In genomic region chr3:98025921-98026880, GRCm38 (mm10) we compare ENCODE assay signal across 9 mouse cellular contexts. TPM values are rescaled to one million over a fixed set of nuclear protein-coding genes. Genes with fewer than 3 reads are reported as not detected.
DNase-seq lines count a peak whose midpoint lies in the region; ATAC-seq and TF ChIP-seq lines count a peak whose summit lies in the region.
"Had no signal": no experiment of that assay in that cellular context is flagged by ENCODE, and none has a peak within 500 bp of the region (broad histone marks: within the 10 kb centered on the region; RNA-seq: fewer than 3 reads in every experiment).

No protein-coding gene starts in this region.

- H3K79me3 ChIP-seq in C2C12 (ENCODE audit: low read depth) = peaks cover 90% of the 10 kb centered on the region

- peaks cover 96% of the 10 kb centered on the region for H3K79me2 ChIP-seq in C2C12 (ENCODE audit: control insufficient read depth, insufficient read depth)

- H3K9me3 ChIP-seq in embryonic facial prominence, embryonic 15.5 days (replicated peaks) = no peaks in the 10 kb centered on the region
- no peaks in the 10 kb centered on the region for H3K9me3 ChIP-seq in liver, embryonic 13.5 days (replicated peaks)

- H3ac ChIP-seq in C2C12 (ENCODE audit: control insufficient read depth, insufficient read length, low read depth) = no peak overlapping the region

- no peak overlapping the region for H3K4me2 ChIP-seq in embryonic facial prominence, embryonic 15.5 days (replicated peaks)
- no peak overlapping the region for H3K4me2 ChIP-seq in liver, embryonic 13.5 days

- peak overlapping the region; percentile 82 for H3K27ac ChIP-seq in embryonic facial prominence, embryonic 15.5 days (replicated peaks)
- H3K27ac ChIP-seq in liver, embryonic 13.5 days = peak overlapping the region; percentile 19; the same call in 1 of the 2 replicates

- no peak overlapping the region for H3K9ac ChIP-seq in embryonic facial prominence, embryonic 15.5 days
- no peak overlapping the region for H3K9ac ChIP-seq in liver, embryonic 13.5 days

- no peaks in the 10 kb centered on the region for H3K27me3 ChIP-seq in C2C12 (ENCODE audit: control insufficient read depth, insufficient read depth, insufficient read length)
- H3K27me3 ChIP-seq in embryonic facial prominence, embryonic 15.5 days = no peaks in the 10 kb centered on the region
- H3K27me3 ChIP-seq in liver, embryonic 13.5 days = no peaks in the 10 kb centered on the region
- H3K27me3 ChIP-seq: Patski had no signal

- 50% methylated on average over 10 of the region's 10 CpGs for WGBS in embryonic facial prominence, embryonic 15.5 days
- WGBS in liver, embryonic 13.5 days (ENCODE audit: insufficient replicate concordance) = 56% methylated on average over 10 of the region's 10 CpGs

- peaks cover 4% of the 10 kb centered on the region for H3K36me3 ChIP-seq in C2C12 (ENCODE audit: control insufficient read depth, insufficient read depth)
- H3K36me3 ChIP-seq in embryonic facial prominence, embryonic 15.5 days = no peaks in the 10 kb centered on the region
- no peaks in the 10 kb centered on the region for H3K36me3 ChIP-seq in liver, embryonic 13.5 days

- 0 out of 2 replicates have a peak, but pooled peaks have one; percentile 65 for ATAC-seq in embryonic facial prominence, embryonic 15.5 days (ENCODE audit: insufficient number of reproducible peaks, low FRiP score, low TSS enrichment, low read depth)
- ATAC-seq in liver, embryonic 13.5 days (ENCODE audit: low read depth) = peak; percentile 41
- ATAC-seq in megakaryocyte progenitor cell, adult 5-6 weeks (replicated peaks; ENCODE audit: poor library complexity) = no peak
- ATAC-seq: Patski had no signal

- intact Hi-C loops in heart, postnatal 14 days (cut with DNase I) = no loop called here

- TF ChIP-seq CTCF in C2C12 (IDR thresholded peaks at IDR 0.05; ENCODE audit: control insufficient read depth, insufficient read depth, insufficient read length) = no peak

- DNase-seq in heart, postnatal 14 days = peak; percentile 30 to 69
- no peak for DNase-seq in liver, embryonic 13.5 days
- peak; percentile 43 for DNase-seq in retina, embryonic 14.5 days (ENCODE audit: low spot score)
- no peak for DNase-seq in spleen, postnatal 14 days (ENCODE audit: low spot score in 2 of 2)
- no peak for DNase-seq in ovary, postnatal 10 days (ENCODE audit: low spot score)

- H3K4me3 ChIP-seq in C2C12 (ENCODE audit: insufficient read depth, poor library complexity, severe bottlenecking) = no peak overlapping the region
- no peak overlapping the region for H3K4me3 ChIP-seq in embryonic facial prominence, embryonic 15.5 days (replicated peaks)
- no peak overlapping the region for H3K4me3 ChIP-seq in liver, embryonic 13.5 days (replicated peaks)

- H3K4me1 ChIP-seq in embryonic facial prominence, embryonic 15.5 days = peaks cover 61% of the 10 kb centered on the region
- peaks cover 70% of the 10 kb centered on the region for H3K4me1 ChIP-seq in liver, embryonic 13.5 days (replicated peaks)

TF ChIP-seq in C2C12, 6 proteins besides CTCF, POLR2A, EP300 and RAD21:
- TF ChIP-seq MYOG (IDR thresholded peaks at IDR 0.05; ENCODE audit: control insufficient read depth, extremely low read depth, insufficient read length) = no peak
- peak; percentile 74 for TF ChIP-seq MYOD1 (IDR thresholded peaks at IDR 0.05; ENCODE audit: control insufficient read depth, insufficient read length, low read depth)
- peak; percentile 40 for TF ChIP-seq USF1 (IDR thresholded peaks at IDR 0.05; ENCODE audit: low read depth)
- TF ChIP-seq CEBPB (IDR thresholded peaks at IDR 0.05; ENCODE audit: low read depth) = no peak
- TF ChIP-seq FOSL1 (IDR thresholded peaks at IDR 0.05; ENCODE audit: insufficient read depth, low read length, poor library complexity, severe bottlenecking) = no peak
- TF ChIP-seq MAX (IDR thresholded peaks at IDR 0.05) = no peak
TF ChIP-seq in C2C12: peak in this region for 2.

RNA-seq across cellular contexts. Expression of gene Notch2, which starts 12.9 kb away (rescaled TPM):
- 15.6 TPM for polyA plus RNA-seq in C2C12 (2012; fragmentation: generic; extraction: Trizol)
- polyA plus RNA-seq in embryonic facial prominence, embryonic 15.5 days (2015; fragmentation: Nextera tagmentation; extraction: Ambion mirVana) = 30.6 and 31.8 TPM in 2 replicates
- 10 to 100 TPM; 23.4 to 23.6 TPM for total RNA-seq in heart, postnatal 14 days (2021)
- 4.8 and 5.7 TPM in 2 replicates for polyA plus RNA-seq in liver, embryonic 13.5 days (2015; fragmentation: Nextera tagmentation; extraction: Ambion mirVana)
- 23.5 and 23.6 TPM in 2 replicates for total RNA-seq in megakaryocyte progenitor cell, adult 5-6 weeks (2015)
- 20.9 and 21.8 TPM in 2 replicates for total RNA-seq in megakaryocyte progenitor cell, adult 5-6 weeks (2017)

Comparison
In these comparisons a context has a peak if more than half of its experiments do, and no peak if none do; other contexts are left out.
1. DNase-seq: peak in heart, postnatal 14 days (2 of 2) and retina, embryonic 14.5 days (single experiment); none in liver, embryonic 13.5 days (single experiment), spleen, postnatal 14 days (0 of 2) and ovary, postnatal 10 days (single experiment).